Mouse (Mus musculus): ENCODE data around the gene Galnt13. TPM values are rescaled to one million over a fixed set of nuclear protein-coding genes. Genes with fewer than 3 reads are reported as not detected.
"Not testable (repeated sequence)": the region's sequence is repeated elsewhere in the genome, so short reads cannot be mapped to it uniquely, and the experiment has no call there.

Gene Galnt13
- not detected in 2 replicates for total RNA-seq (2015; ENCODE audit: low replicate concordance)
- total RNA-seq (2017; ENCODE audit: low replicate concordance) = not detected in 2 replicates

GRCm38 (mm10) chr2:54435937-54436735, at the start of gene Galnt13:
TSS of gene Galnt13 (plus strand) at chr2:54436317.
- no peak for ATAC-seq (replicated peaks; ENCODE audit: low FRiP score, poor library complexity, severe bottlenecking)

GRCm38 (mm10) chr2:54431060-54431459, 5.1 kb upstream of the Galnt13 start:
- ATAC-seq (replicated peaks; ENCODE audit: low FRiP score, poor library complexity, severe bottlenecking) = no peak

GRCm38 (mm10) chr2:54435380-54435779, 737 bp upstream of the Galnt13 start:
- ATAC-seq (replicated peaks; ENCODE audit: low FRiP score, poor library complexity, severe bottlenecking) = no peak

- ATAC-seq (replicated peaks; ENCODE audit: low FRiP score, poor library complexity, severe bottlenecking) = no peak
Measured at GRCm38 (mm10) chr2:54436736-54437500, 801 bp downstream of the Galnt13 start.

GRCm38 (mm10) chr2:54437501-54437830, 1.3 kb downstream of the Galnt13 start:
- no peak for ATAC-seq (replicated peaks; ENCODE audit: low FRiP score, poor library complexity, severe bottlenecking)

- no peak for ATAC-seq (replicated peaks; ENCODE audit: low FRiP score, poor library complexity, severe bottlenecking)
Measured at GRCm38 (mm10) chr2:54442734-54443500, 6.8 kb downstream of the Galnt13 start.

GRCm38 (mm10) chr2:54483426-54483825, 47.3 kb downstream of the Galnt13 start:
- no peak for ATAC-seq (replicated peaks; ENCODE audit: low FRiP score, poor library complexity, severe bottlenecking)

GRCm38 (mm10) chr2:54522989-54523388, 86.9 kb downstream of the Galnt13 start:
- ATAC-seq (replicated peaks; ENCODE audit: low FRiP score, poor library complexity, severe bottlenecking) = no peak

- ATAC-seq (replicated peaks; ENCODE audit: low FRiP score, poor library complexity, severe bottlenecking) = no peak
Measured at GRCm38 (mm10) chr2:54527073-54527472, 91.0 kb downstream of the Galnt13 start.

GRCm38 (mm10) chr2:54558357-54559153, 122.4 kb downstream of the Galnt13 start:
- no peak for ATAC-seq (replicated peaks; ENCODE audit: low FRiP score, poor library complexity, severe bottlenecking)

GRCm38 (mm10) chr2:54565068-54565467, 129.0 kb downstream of the Galnt13 start:
- ATAC-seq (replicated peaks; ENCODE audit: low FRiP score, poor library complexity, severe bottlenecking) = no peak

- no peak for ATAC-seq (replicated peaks; ENCODE audit: low FRiP score, poor library complexity, severe bottlenecking)
Measured at GRCm38 (mm10) chr2:54567186-54567585, 131.1 kb downstream of the Galnt13 start.

GRCm38 (mm10) chr2:54567632-54568031, 131.5 kb downstream of the Galnt13 start:
- ATAC-seq (replicated peaks; ENCODE audit: low FRiP score, poor library complexity, severe bottlenecking) = no peak

- ATAC-seq (replicated peaks; ENCODE audit: low FRiP score, poor library complexity, severe bottlenecking) = not testable (repeated sequence)
Measured at GRCm38 (mm10) chr2:54713817-54714216, 277.7 kb downstream of the Galnt13 start.

- ATAC-seq (replicated peaks; ENCODE audit: low FRiP score, poor library complexity, severe bottlenecking) = no peak
Measured at GRCm38 (mm10) chr2:54751232-54751631, 315.1 kb downstream of the Galnt13 start.

- no peak for ATAC-seq (replicated peaks; ENCODE audit: low FRiP score, poor library complexity, severe bottlenecking)
Measured at GRCm38 (mm10) chr2:54759781-54760180, 323.7 kb downstream of the Galnt13 start.

GRCm38 (mm10) chr2:54778790-54779273, 342.7 kb downstream of the Galnt13 start:
- ATAC-seq (replicated peaks; ENCODE audit: low FRiP score, poor library complexity, severe bottlenecking) = no peak

GRCm38 (mm10) chr2:54813670-54814256, 377.6 kb downstream of the Galnt13 start:
- no peak for ATAC-seq (replicated peaks; ENCODE audit: low FRiP score, poor library complexity, severe bottlenecking)

GRCm38 (mm10) chr2:54841245-54841644, 405.1 kb downstream of the Galnt13 start:
- no peak for ATAC-seq (replicated peaks; ENCODE audit: low FRiP score, poor library complexity, severe bottlenecking)

Measured in erythroid progenitor cell, adult 5-6 weeks (primary cell).